Mouse (Mus musculus) stomach, embryonic 16.5 days (tissue): ENCODE data around the gene Cux2. TPM values are rescaled to one million over a fixed set of nuclear protein-coding genes. Genes with fewer than 3 reads are reported as not detected.

ENCODE experiments used
- ATAC-seq: fragments of 200-750 bp; cut with Nextera tagmentation; 2 replicates; pipeline ENCODE4 v1.8.0; 2017; ENCODE audit warnings: moderate number of reproducible peaks, moderate TSS enrichment; ENCODE audit not compliant: insufficient read depth, low FRiP score
- H3K27ac ChIP-seq: fragments of 300-500 bp; sonication (generic); 2 replicates; pipeline ENCODE4 v1.5.1; 2014; ENCODE audit warnings: low read length
- H3K27me3 ChIP-seq: fragments of 300-500 bp; sonication (generic); 2 replicates; pipeline ENCODE4 v1.6.1; 2014; ENCODE audit warnings: low read length, control low read depth, mixed read lengths; ENCODE audit not compliant: control insufficient read depth, insufficient read depth
- H3K36me3 ChIP-seq: fragments of 300-500 bp; sonication (generic); 2 replicates; pipeline ENCODE4 v1.6.1; 2014; ENCODE audit warnings: low read length; ENCODE audit not compliant: control insufficient read depth, insufficient read depth
- H3K4me1 ChIP-seq: fragments of 300-500 bp; sonication (generic); 2 replicates; pipeline ENCODE4 v1.6.1; 2014; ENCODE audit warnings: low read length, control low read depth, mixed read lengths; ENCODE audit not compliant: control insufficient read depth, insufficient read depth
- H3K4me2 ChIP-seq: fragments of 300-500 bp; sonication (generic); 2 replicates; pipeline ENCODE4 v1.6.1; 2014; ENCODE audit warnings: low read depth, low read length, mixed read lengths
- H3K4me3 ChIP-seq: fragments of 300-500 bp; sonication (generic); replicated peaks from 2 replicates; pipeline ENCODE4 v1.5.1; 2014; ENCODE audit warnings: mild to moderate bottlenecking, low read length
- H3K9ac ChIP-seq: fragments of 300-500 bp; sonication (generic); 2 replicates; pipeline ENCODE4 v1.6.1; 2014; ENCODE audit warnings: low read length
- H3K9me3 ChIP-seq: fragments of 300-500 bp; sonication (generic); replicated peaks from 2 replicates; pipeline ENCODE4 v1.6.1; 2016; ENCODE audit warnings: low read length, control low read depth; ENCODE audit not compliant: control insufficient read depth
- WGBS: fragments of 180-500 bp; shearing (Covaris S2); extraction: QIAGEN DNeasy Blood & Tissue Kit; methylation state at CpG from one replicate; pipeline ENCODE4 v1.1.7; 2014; 5-methylcytosine and 5-hydroxymethylcytosine counted together
- polyA plus RNA-seq: library from polyadenylated mRNA; unstranded; fragments of >200 nt; fragmentation: Nextera tagmentation; extraction: Ambion mirVana; gene quantifications from 2 replicates; pipeline ENCODE4 v1.2.1, GENCODE M21; 2015

Cux2 gene
- polyA plus RNA-seq, 1 experiment from 2014 or later, result 3.5 TPM

- Histone ChIP-seq H3K4me3 (no peak overlapping the region), H3K27ac (no peak overlapping the region), H3K36me3 (no peaks in the 10 kb centered on the region), H3K4me2 (no peak overlapping the region), H3K4me1 (peaks cover 10% of the 10 kb centered on the region), H3K9me3 (no peaks in the 10 kb centered on the region), H3K9ac (no peak overlapping the region), H3K27me3 (peaks cover 13% of the 10 kb centered on the region)
- no peak for ATAC-seq
- whole genome bisulfite sequencing, result 64% methylated on average over 17 of the region's 17 CpGs
These were observed 126.7 kb downstream of the Cux2 start for GRCm38 (mm10) chr5:121922942-121923826.

DNA sequence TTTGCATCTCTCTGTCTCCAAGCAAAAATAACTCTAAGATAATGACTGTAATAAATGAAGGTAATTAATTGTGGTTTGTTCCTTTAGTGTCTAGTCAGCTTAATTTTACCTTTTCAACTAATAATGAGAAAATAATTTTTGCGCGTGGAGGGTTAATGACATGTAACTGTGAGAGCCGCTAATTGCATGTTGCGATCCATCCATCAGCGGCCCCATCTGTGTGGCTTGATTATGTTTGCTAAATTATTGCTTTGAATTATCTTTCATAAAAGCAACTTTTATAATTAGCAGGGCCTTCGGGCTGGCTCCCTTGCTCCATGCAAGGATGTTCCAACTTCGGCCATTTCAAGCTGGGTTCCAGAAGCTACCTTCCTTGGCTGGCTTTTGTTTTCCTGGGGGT is 130.7 kb downstream of the Cux2 start:
- WGBS, result 87% methylated on average over 7 of the region's 7 CpGs

DNA sequence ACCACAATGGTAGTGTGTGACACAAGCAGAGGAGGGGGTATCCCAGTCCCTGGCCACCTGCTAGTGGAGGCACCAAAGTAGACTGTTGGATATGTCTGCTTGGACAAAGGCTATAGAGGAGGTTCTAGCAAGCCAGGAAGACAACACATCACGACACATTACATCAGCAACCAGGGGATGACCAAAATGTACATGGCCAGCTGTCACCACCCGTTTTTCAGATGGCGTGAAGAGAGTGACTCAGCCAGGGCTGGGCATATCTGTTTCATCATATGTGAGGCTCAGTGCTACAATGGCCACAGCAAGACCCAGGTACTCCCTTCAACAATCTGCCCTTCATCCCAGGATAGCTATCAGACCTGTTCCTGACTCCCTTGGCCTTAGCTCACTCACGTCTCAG is 133.1 kb downstream of the Cux2 start:
- no peaks in the 10 kb centered on the region for H3K9me3 ChIP-seq
- no peak overlapping the region for H3K4me2 ChIP-seq
- H3K4me3 ChIP-seq, result no peak overlapping the region
- H3K4me1 ChIP-seq, result no peaks in the 10 kb centered on the region
- no peaks in the 10 kb centered on the region for H3K27me3 ChIP-seq
- no peak overlapping the region for H3K9ac ChIP-seq
- 82% methylated on average over 4 of the region's 4 CpGs for WGBS
- no peak for ATAC-seq
- H3K36me3 ChIP-seq, result no peaks in the 10 kb centered on the region
- H3K27ac ChIP-seq, result no peak overlapping the region

More for the DNA sequence above, 130.7 kb downstream of the Cux2 start:
- Histone ChIP-seq H3K4me3 (no peak overlapping the region), H3K36me3 (no peaks in the 10 kb centered on the region), H3K27me3 (peaks cover 2% of the 10 kb centered on the region; the same call in 1 of the 2 replicates), H3K9ac (no peak overlapping the region), H3K27ac (no peak overlapping the region), H3K9me3 (no peaks in the 10 kb centered on the region), H3K4me1 (no peaks in the 10 kb centered on the region), H3K4me2 (no peak overlapping the region)
- no peak for ATAC-seq

- ATAC-seq, result peak; percentile 59; the same call in 1 of the 2 replicates
- WGBS, result 33% methylated on average over 23 of the region's 23 CpGs
- Histone ChIP-seq H3K4me2 (no peak overlapping the region), H3K4me1 (no peaks in the 10 kb centered on the region), H3K9ac (no peak overlapping the region), H3K27me3 (no peaks in the 10 kb centered on the region), H3K27ac (no peak overlapping the region), H3K36me3 (no peaks in the 10 kb centered on the region), H3K4me3 (no peak overlapping the region), H3K9me3 (no peaks in the 10 kb centered on the region)
These were observed 135.9 kb downstream of the Cux2 start for GRCm38 (mm10) chr5:121913999-121914398.

GRCm38 (mm10) chr5:121909226-121909985 is 140.5 kb downstream of the Cux2 start:
- ATAC-seq, result no peak
- 69% methylated on average over 21 of the region's 21 CpGs for WGBS
- Histone ChIP-seq H3K36me3 (no peaks in the 10 kb centered on the region), H3K9me3 (no peaks in the 10 kb centered on the region), H3K4me3 (no peak overlapping the region), H3K4me2 (no peak overlapping the region), H3K27ac (no peak overlapping the region), H3K4me1 (no peaks in the 10 kb centered on the region), H3K9ac (no peak overlapping the region), H3K27me3 (no peaks in the 10 kb centered on the region)

DNA sequence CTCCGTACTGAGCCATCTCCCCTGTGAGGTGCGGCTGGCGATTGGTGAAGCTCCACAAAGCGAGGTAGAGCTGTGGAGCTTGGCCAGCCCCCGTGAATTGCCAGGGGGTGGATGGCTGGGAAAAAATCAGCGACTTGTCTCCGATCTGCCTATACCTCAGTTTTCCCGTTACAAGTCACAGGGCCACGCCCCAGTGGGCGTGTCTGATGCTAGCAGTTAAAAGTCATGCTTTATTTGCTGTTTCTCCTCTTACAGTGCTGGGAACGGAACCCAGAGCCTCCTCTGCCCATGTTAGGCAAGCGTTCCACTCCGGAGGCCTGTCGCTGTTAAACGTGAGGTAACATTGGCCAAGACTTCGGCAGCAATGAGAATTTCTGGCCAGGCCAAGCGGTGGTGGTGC is 144.2 kb downstream of the Cux2 start:
- no peak overlapping the region for H3K4me3 ChIP-seq
- ATAC-seq, result no peak
- no peak overlapping the region for H3K27ac ChIP-seq
- no peaks in the 10 kb centered on the region for H3K36me3 ChIP-seq
- no peaks in the 10 kb centered on the region for H3K9me3 ChIP-seq
- H3K27me3 ChIP-seq, result no peaks in the 10 kb centered on the region
- 79% methylated on average over 17 of the region's 17 CpGs for WGBS
- H3K4me2 ChIP-seq, result no peak overlapping the region
- no peaks in the 10 kb centered on the region for H3K4me1 ChIP-seq
- no peak overlapping the region for H3K9ac ChIP-seq

DNA sequence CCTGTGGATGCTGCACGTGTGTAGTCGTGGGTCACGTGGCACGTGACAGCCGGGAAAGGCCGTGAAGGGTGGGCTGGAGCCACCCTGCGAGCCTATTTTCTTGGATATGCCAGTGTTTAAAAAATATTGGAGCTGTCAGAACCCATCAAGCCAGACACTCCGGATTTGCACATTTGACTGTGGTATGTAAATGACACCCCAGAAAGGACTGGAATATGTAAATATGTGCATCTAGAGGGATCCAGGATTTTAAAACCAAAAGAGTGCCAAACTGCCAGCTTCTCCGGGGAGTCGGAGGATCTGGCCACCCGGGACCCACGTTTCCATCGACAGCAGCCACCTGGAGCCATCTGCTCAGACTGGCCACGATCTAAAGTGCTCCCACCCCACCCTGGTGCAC is 145.1 kb downstream of the Cux2 start:
- H3K4me3 ChIP-seq, result no peak overlapping the region
- no peaks in the 10 kb centered on the region for H3K36me3 ChIP-seq
- H3K4me1 ChIP-seq, result no peaks in the 10 kb centered on the region
- 79% methylated on average over 14 of the region's 14 CpGs for WGBS
- ATAC-seq, result no peak
- no peaks in the 10 kb centered on the region for H3K9me3 ChIP-seq
- no peaks in the 10 kb centered on the region for H3K27me3 ChIP-seq
- no peak overlapping the region for H3K27ac ChIP-seq
- H3K9ac ChIP-seq, result no peak overlapping the region
- no peak overlapping the region for H3K4me2 ChIP-seq

- no peaks in the 10 kb centered on the region for H3K36me3 ChIP-seq
- H3K4me2 ChIP-seq, result no peak overlapping the region
- no peak overlapping the region for H3K9ac ChIP-seq
- no peaks in the 10 kb centered on the region for H3K4me1 ChIP-seq
- no peak overlapping the region for H3K4me3 ChIP-seq
- no peaks in the 10 kb centered on the region for H3K27me3 ChIP-seq
- no peak overlapping the region for H3K27ac ChIP-seq
- no peak for ATAC-seq
- WGBS, result 56% methylated on average over 23 of the region's 23 CpGs
- no peaks in the 10 kb centered on the region for H3K9me3 ChIP-seq
These were observed 146.8 kb downstream of the Cux2 start for GRCm38 (mm10) chr5:121902809-121903745.
